Mouse (Mus musculus): ENCODE results near the gene Ifrd1. TPM values are rescaled to one million over a fixed set of nuclear protein-coding genes. Genes with fewer than 3 reads are reported as not detected.

The Ifrd1 gene
- polyA plus RNA-seq (2015; fragmentation: Nextera tagmentation; extraction: Ambion mirVana) = 164 TPM in 2 replicates

DNA sequence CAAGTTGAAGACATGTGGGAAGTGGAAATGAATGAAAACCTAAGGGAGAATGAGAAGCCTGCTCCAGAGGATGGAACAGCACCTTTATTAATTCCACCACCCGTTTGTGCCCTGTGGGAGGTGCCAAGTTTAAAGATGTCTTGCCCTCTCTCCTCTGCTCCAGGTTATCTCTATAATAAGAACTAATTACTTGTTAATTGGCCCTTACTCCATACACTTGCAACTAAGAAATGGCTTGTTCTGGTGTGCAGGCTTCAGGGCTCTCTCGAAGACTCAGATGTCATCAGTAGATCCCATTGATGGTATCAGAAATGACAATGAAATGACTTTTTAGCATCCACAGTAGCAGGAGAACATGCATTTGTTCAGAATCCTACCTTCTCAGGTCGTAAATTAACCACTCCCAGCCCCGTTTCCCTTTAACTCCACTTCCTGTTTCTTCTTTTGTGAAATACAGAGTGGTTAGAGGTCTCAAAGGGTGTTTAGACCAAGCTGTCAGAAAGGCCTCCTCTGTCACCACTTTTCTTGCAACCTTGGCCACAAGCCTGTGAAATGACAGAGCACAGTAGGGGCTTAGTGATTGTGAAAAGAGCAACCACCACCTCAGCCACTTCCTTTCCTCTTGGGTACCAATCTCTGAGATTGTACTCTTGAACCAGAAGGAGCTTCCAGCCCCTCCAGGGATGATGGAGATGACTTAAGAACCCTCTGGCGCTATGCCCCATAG, at the start of gene Ifrd1:
Gene Ifrd1 (minus strand): TSS at position 51 of the 727 bp plus-strand sequence.
- Histone ChIP-seq H3K4me3 (no peak within 1 kb of the TSS), H3K9me3 (no peaks in the 10 kb centered on the region), H3K36me3 (no peaks in the 10 kb centered on the region), H3K4me2 (no peak within 1 kb of the TSS), H3K27me3 (no peaks in the 10 kb centered on the region), H3K9ac (no peak within 1 kb of the TSS), H3K4me1 (replicated peaks) (peaks cover 6% of the 10 kb centered on the region), H3K27ac (no peak within 1 kb of the TSS)
- 76% methylated on average over 5 of the region's 5 CpGs for WGBS
- ATAC-seq (ENCODE audit: low FRiP score) = no peak

GRCm38 (mm10) chr12:40286539-40286938, 38.2 kb upstream of the Ifrd1 start:
- Histone ChIP-seq H3K9ac (no peak overlapping the region), H3K27ac (no peak overlapping the region), H3K4me1 (replicated peaks) (no peaks in the 10 kb centered on the region), H3K36me3 (no peaks in the 10 kb centered on the region), H3K9me3 (peaks cover 5% of the 10 kb centered on the region; the same call in 1 of the 2 replicates), H3K4me3 (no peak overlapping the region), H3K4me2 (no peak overlapping the region), H3K27me3 (no peaks in the 10 kb centered on the region)
- no peak for ATAC-seq (ENCODE audit: low FRiP score)
- 85% methylated on average over 4 of the region's 4 CpGs for WGBS

DNA sequence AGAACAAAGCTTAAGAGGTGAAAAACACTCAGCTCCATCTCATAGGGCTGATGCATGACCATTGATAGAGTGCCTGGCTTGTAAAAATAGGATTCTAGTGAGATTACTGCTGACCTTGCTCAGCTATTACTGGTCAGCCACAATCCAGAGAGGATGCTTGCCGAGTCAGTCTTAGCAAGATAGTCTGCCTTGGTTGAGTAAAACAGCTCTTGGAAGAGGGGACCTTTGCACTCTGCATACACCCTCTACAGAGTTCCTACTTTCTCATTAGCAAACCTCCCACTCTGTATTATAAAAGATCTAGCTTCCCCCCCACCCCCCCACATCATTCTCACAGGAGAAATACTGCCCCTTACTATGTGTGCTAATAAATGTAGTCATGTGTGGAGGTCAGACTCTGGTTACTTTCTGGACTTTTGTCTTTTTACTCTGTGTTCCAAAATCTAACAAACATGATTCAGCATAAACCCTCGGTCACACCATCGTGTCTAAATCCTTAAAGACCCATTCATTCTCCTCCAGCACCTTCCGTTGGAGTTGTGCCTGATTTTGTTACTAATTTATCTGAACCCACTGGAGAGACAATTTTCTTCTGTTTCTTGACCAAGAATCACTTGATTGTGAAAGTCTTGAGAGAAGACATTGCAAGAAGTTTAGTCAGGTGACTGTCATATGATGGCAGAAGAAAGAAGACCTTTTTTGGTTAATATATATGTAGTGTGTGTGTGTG, 32.5 kb upstream of the Ifrd1 start:
- Histone ChIP-seq H3K4me2 (no peak overlapping the region), H3K4me3 (no peak overlapping the region), H3K36me3 (no peaks in the 10 kb centered on the region), H3K9me3 (no peaks in the 10 kb centered on the region), H3K4me1 (replicated peaks) (no peaks in the 10 kb centered on the region), H3K27me3 (no peaks in the 10 kb centered on the region), H3K9ac (no peak overlapping the region), H3K27ac (no peak overlapping the region)
- 90% methylated on average over 4 of the region's 4 CpGs for WGBS
- no peak for ATAC-seq (ENCODE audit: low FRiP score)

- Histone ChIP-seq H3K27me3 (no peaks in the 10 kb centered on the region), H3K9me3 (no peaks in the 10 kb centered on the region), H3K4me2 (no peak overlapping the region), H3K36me3 (no peaks in the 10 kb centered on the region), H3K4me3 (no peak overlapping the region), H3K27ac (no peak overlapping the region), H3K4me1 (replicated peaks) (no peaks in the 10 kb centered on the region), H3K9ac (no peak overlapping the region)
- no peak for ATAC-seq (ENCODE audit: low FRiP score)
- WGBS = 92% methylated on average over 3 of the region's 3 CpGs
These were observed 29.3 kb upstream of the Ifrd1 start for GRCm38 (mm10) chr12:40277581-40277980.

- H3K9me3 ChIP-seq = no peaks in the 10 kb centered on the region
- H3K36me3 ChIP-seq = no peaks in the 10 kb centered on the region
- no peak for ATAC-seq (ENCODE audit: low FRiP score)
- no peak overlapping the region for H3K27ac ChIP-seq
- no peaks in the 10 kb centered on the region for H3K4me1 ChIP-seq (replicated peaks)
- no peaks in the 10 kb centered on the region for H3K27me3 ChIP-seq
- H3K9ac ChIP-seq = no peak overlapping the region
- no peak overlapping the region for H3K4me2 ChIP-seq
- H3K4me3 ChIP-seq = no peak overlapping the region
These were observed 26.6 kb upstream of the Ifrd1 start for GRCm38 (mm10) chr12:40274931-40275330.

- no peaks in the 10 kb centered on the region for H3K27me3 ChIP-seq
- no peaks in the 10 kb centered on the region for H3K4me1 ChIP-seq (replicated peaks)
- H3K36me3 ChIP-seq = no peaks in the 10 kb centered on the region
- no peaks in the 10 kb centered on the region for H3K9me3 ChIP-seq
- no peak for ATAC-seq (ENCODE audit: low FRiP score)
- H3K4me3 ChIP-seq = no peak overlapping the region
- 91% methylated on average over 4 of the region's 4 CpGs for WGBS
- no peak overlapping the region for H3K4me2 ChIP-seq
- H3K27ac ChIP-seq = no peak overlapping the region
- no peak overlapping the region for H3K9ac ChIP-seq
These were observed 25.0 kb upstream of the Ifrd1 start for GRCm38 (mm10) chr12:40273339-40273738.

DNA sequence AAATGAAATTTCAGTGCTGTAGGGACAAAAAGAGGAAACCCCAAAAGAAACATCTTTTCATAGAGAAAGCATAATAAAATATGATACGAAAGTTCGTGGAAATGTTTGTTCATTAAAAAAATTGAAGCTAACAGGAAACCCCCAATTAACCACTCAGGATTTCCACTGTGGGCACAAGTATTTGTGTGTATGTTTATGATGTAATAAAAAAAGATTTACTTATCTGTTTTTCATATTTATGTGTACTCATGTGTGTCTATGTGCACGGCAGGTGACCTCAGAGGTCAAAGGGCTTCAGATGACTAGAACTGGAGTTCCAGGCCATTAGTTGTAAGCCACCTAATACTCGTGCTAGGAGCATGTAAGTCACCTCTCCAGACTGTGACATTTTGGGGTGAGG, 24.4 kb upstream of the Ifrd1 start:
- H3K4me3 ChIP-seq = no peak overlapping the region
- no peaks in the 10 kb centered on the region for H3K9me3 ChIP-seq
- no peak overlapping the region for H3K27ac ChIP-seq
- H3K4me1 ChIP-seq (replicated peaks) = no peaks in the 10 kb centered on the region
- H3K36me3 ChIP-seq = no peaks in the 10 kb centered on the region
- no peak for ATAC-seq (ENCODE audit: low FRiP score)
- no peak overlapping the region for H3K4me2 ChIP-seq
- no peak overlapping the region for H3K9ac ChIP-seq
- 84% methylated on average over 4 of the region's 4 CpGs for WGBS
- no peaks in the 10 kb centered on the region for H3K27me3 ChIP-seq

DNA sequence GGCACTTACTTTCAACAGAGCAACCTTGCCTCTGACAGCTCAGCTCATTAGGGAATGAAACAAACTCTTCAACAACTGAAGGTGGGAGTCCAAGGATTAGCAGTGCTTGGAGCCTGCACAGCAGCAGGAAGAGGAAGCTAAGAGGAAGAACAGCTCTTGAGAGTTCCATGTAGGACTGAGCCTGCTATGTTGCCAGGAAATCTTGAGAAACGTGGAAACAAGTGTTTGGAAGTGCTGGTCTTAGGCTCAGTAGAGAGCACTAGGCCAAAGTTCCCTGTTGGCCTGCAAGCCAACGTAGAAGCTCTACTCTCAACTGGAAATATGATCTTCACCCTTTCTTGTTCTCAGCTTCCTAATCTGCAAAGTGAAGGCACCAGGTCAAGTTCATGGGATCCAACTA, 20.0 kb upstream of the Ifrd1 start:
- Histone ChIP-seq H3K27ac (no peak overlapping the region), H3K9me3 (no peaks in the 10 kb centered on the region), H3K27me3 (no peaks in the 10 kb centered on the region), H3K4me1 (replicated peaks) (no peaks in the 10 kb centered on the region), H3K36me3 (no peaks in the 10 kb centered on the region), H3K9ac (no peak overlapping the region), H3K4me3 (no peak overlapping the region), H3K4me2 (no peak overlapping the region)
- ATAC-seq (ENCODE audit: low FRiP score) = no peak
- WGBS = 80% methylated on average over 2 of the region's 2 CpGs

- H3K9me3 ChIP-seq = no peaks in the 10 kb centered on the region
- WGBS = 86% methylated on average over 4 of the region's 4 CpGs
- no peak overlapping the region for H3K4me2 ChIP-seq
- no peak overlapping the region for H3K9ac ChIP-seq
- H3K4me1 ChIP-seq (replicated peaks) = no peaks in the 10 kb centered on the region
- no peak overlapping the region for H3K4me3 ChIP-seq
- no peak overlapping the region for H3K27ac ChIP-seq
- H3K36me3 ChIP-seq = no peaks in the 10 kb centered on the region
- H3K27me3 ChIP-seq = no peaks in the 10 kb centered on the region
- ATAC-seq (ENCODE audit: low FRiP score) = no peak
These were observed 15.4 kb upstream of the Ifrd1 start for GRCm38 (mm10) chr12:40263712-40264111.

GRCm38 (mm10) chr12:40263006-40263405, 14.7 kb upstream of the Ifrd1 start:
- 92% methylated on average over 6 of the region's 6 CpGs for WGBS
- Histone ChIP-seq H3K4me1 (replicated peaks) (no peaks in the 10 kb centered on the region), H3K27me3 (no peaks in the 10 kb centered on the region), H3K4me3 (no peak overlapping the region), H3K4me2 (no peak overlapping the region), H3K9ac (no peak overlapping the region), H3K36me3 (no peaks in the 10 kb centered on the region), H3K27ac (no peak overlapping the region), H3K9me3 (no peaks in the 10 kb centered on the region)
- ATAC-seq (ENCODE audit: low FRiP score) = no peak

GRCm38 (mm10) chr12:40258462-40259000, 10.2 kb upstream of the Ifrd1 start:
- ATAC-seq (ENCODE audit: low FRiP score) = no peak
- no peak overlapping the region for H3K4me2 ChIP-seq

GRCm38 (mm10) chr12:40257226-40257625, 8.9 kb upstream of the Ifrd1 start:
- Histone ChIP-seq H3K4me1 (replicated peaks) (no peaks in the 10 kb centered on the region), H3K36me3 (no peaks in the 10 kb centered on the region), H3K9ac (no peak overlapping the region), H3K27me3 (no peaks in the 10 kb centered on the region), H3K9me3 (no peaks in the 10 kb centered on the region), H3K4me2 (no peak overlapping the region), H3K27ac (no peak overlapping the region), H3K4me3 (no peak overlapping the region)
- peak; percentile 79; the same call in 1 of the 2 replicates for ATAC-seq (ENCODE audit: low FRiP score)
- WGBS = 3% methylated on average over 8 of the region's 8 CpGs

More at GRCm38 (mm10) chr12:40258462-40259000, 10.2 kb upstream of the Ifrd1 start:
- Histone ChIP-seq H3K4me1 (replicated peaks) (no peaks in the 10 kb centered on the region), H3K4me3 (no peak overlapping the region), H3K27me3 (no peaks in the 10 kb centered on the region), H3K36me3 (no peaks in the 10 kb centered on the region), H3K27ac (no peak overlapping the region), H3K9ac (no peak overlapping the region), H3K9me3 (no peaks in the 10 kb centered on the region)
- WGBS = 90% methylated on average over 6 of the region's 6 CpGs
